Mouse (Mus musculus) adrenal gland, postnatal 10 days (tissue): ENCODE data around the gene Slc5a3. TPM values are rescaled to one million over a fixed set of nuclear protein-coding genes. Genes with fewer than 3 reads are reported as not detected.
"Not testable (repeated sequence)": the region's sequence is repeated elsewhere in the genome, so short reads cannot be mapped to it uniquely, and the experiment has no call there.

ENCODE experiments used
- DNase-seq: peaks from one replicate; pipeline ENCODE4 v3.0.0; 2021; ENCODE audit warnings: mixed read lengths
- total RNA-seq, 2 experiments: library from RNA; stranded (reverse); gene quantifications; 2 replicates each; pipeline ENCODE4 v1.2.3; 2021

The Slc5a3 gene
- total RNA-seq, 2 experiments from 2014 or later, result 17.1 to 18.9 TPM

GRCm38 (mm10) chr16:92062832-92063231 is 4.7 kb downstream of the Slc5a3 start:
- DNase-seq, result no peak

- DNase-seq, result no peak
Measured at GRCm38 (mm10) chr16:92064801-92065200, 6.7 kb downstream of the Slc5a3 start.

- no peak for DNase-seq
Measured at GRCm38 (mm10) chr16:92070338-92070737, 12.2 kb downstream of the Slc5a3 start.

- no peak for DNase-seq
Measured at GRCm38 (mm10) chr16:92076797-92077196, 18.7 kb downstream of the Slc5a3 start.

- DNase-seq, result no peak
Measured at GRCm38 (mm10) chr16:92083771-92084453, 25.8 kb downstream of the Slc5a3 start.

GRCm38 (mm10) chr16:92089225-92089624 is 31.1 kb downstream of the Slc5a3 start:
- no peak for DNase-seq

GRCm38 (mm10) chr16:92091876-92092275 is 33.8 kb downstream of the Slc5a3 start:
- no peak for DNase-seq

- no peak for DNase-seq
Measured at GRCm38 (mm10) chr16:92098351-92099051, 40.4 kb downstream of the Slc5a3 start.

GRCm38 (mm10) chr16:92099598-92099997 is 41.5 kb downstream of the Slc5a3 start:
- DNase-seq, result no peak

- DNase-seq, result no peak
Measured at GRCm38 (mm10) chr16:92100111-92100510, 42.0 kb downstream of the Slc5a3 start.

- DNase-seq, result peak; percentile 68
Measured at GRCm38 (mm10) chr16:92102115-92102514, 44.0 kb downstream of the Slc5a3 start.

- DNase-seq, result not testable (repeated sequence)
Measured at GRCm38 (mm10) chr16:92102931-92103330, 44.8 kb downstream of the Slc5a3 start.

- DNase-seq, result peak; percentile 64
Measured at GRCm38 (mm10) chr16:92103572-92104331, 45.6 kb downstream of the Slc5a3 start.

GRCm38 (mm10) chr16:92104332-92104590 is 46.1 kb downstream of the Slc5a3 start:
- no peak for DNase-seq

GRCm38 (mm10) chr16:92104951-92105350 is 46.8 kb downstream of the Slc5a3 start:
- DNase-seq, result no peak

GRCm38 (mm10) chr16:92105631-92106030 is 47.5 kb downstream of the Slc5a3 start:
- peak; percentile 65 for DNase-seq

- no peak for DNase-seq
Measured at GRCm38 (mm10) chr16:92107346-92107745, 49.2 kb downstream of the Slc5a3 start.

GRCm38 (mm10) chr16:92114706-92115241 is 56.7 kb downstream of the Slc5a3 start:
- peak; percentile 80 for DNase-seq

- DNase-seq, result peak; percentile 77
Measured at GRCm38 (mm10) chr16:92115611-92116421, 57.7 kb downstream of the Slc5a3 start.

- DNase-seq, result no peak
Measured at GRCm38 (mm10) chr16:92117337-92118209, 59.5 kb downstream of the Slc5a3 start.

GRCm38 (mm10) chr16:92119013-92119515 is 60.9 kb downstream of the Slc5a3 start:
- no peak for DNase-seq
